Mouse (Mus musculus): Measurements from ENCODE around the gene Clns1a.

- TF ChIP-seq CTCF (IDR thresholded peaks at IDR 0.05; ENCODE audit: control insufficient read depth, insufficient read depth, insufficient replicate concordance, low read depth, low read length), result no peak
- TF ChIP-seq POLR2A (IDR thresholded peaks at IDR 0.05; ENCODE audit: control insufficient read depth, low read depth, low read length), result no peak
Observed at GRCm38 (mm10) chr7:97726778-97727177, 30.3 kb downstream of the Clns1a start.
